Mouse (Mus musculus) adrenal gland, postnatal 10 days (tissue): Measurements from ENCODE around the gene Cep83. TPM values are rescaled to one million over a fixed set of nuclear protein-coding genes. Genes with fewer than 3 reads are reported as not detected.
A peak's percentile ranks its signal among the peaks of the same experiment; 100 is the strongest.

ENCODE experiments used
- DNase-seq: peaks from one replicate; pipeline ENCODE4 v3.0.0; 2021; ENCODE audit warnings: mixed read lengths
- total RNA-seq, 2 experiments: library from RNA; stranded (reverse); gene quantifications; 2 replicates each; pipeline ENCODE4 v1.2.3; 2021

Cep83 gene
- total RNA-seq, 2 experiments from 2014 or later: 10.9 to 13.5 TPM

- DNase-seq: no peak
These were observed 90.9 kb downstream of the Cep83 start for GRCm38 (mm10) chr10:94779319-94779718.

GRCm38 (mm10) chr10:94780618-94781262 is 92.3 kb downstream of the Cep83 start:
- DNase-seq: no peak

GRCm38 (mm10) chr10:94789205-94789604 is 100.8 kb downstream of the Cep83 start:
- DNase-seq: peak; percentile 72

- DNase-seq: no peak
These were observed 105.5 kb downstream of the Cep83 start for GRCm38 (mm10) chr10:94793914-94794313.

- DNase-seq: no peak
These were observed 106.3 kb downstream of the Cep83 start for GRCm38 (mm10) chr10:94794666-94795244.

GRCm38 (mm10) chr10:94798128-94798527 is 109.7 kb downstream of the Cep83 start:
- DNase-seq: no peak

GRCm38 (mm10) chr10:94799485-94800239 is 111.2 kb downstream of the Cep83 start:
- DNase-seq: no peak

GRCm38 (mm10) chr10:94800677-94801354 is 112.4 kb downstream of the Cep83 start:
- no peak for DNase-seq

GRCm38 (mm10) chr10:94804029-94804908 is 115.8 kb downstream of the Cep83 start:
- no peak for DNase-seq

GRCm38 (mm10) chr10:94804909-94805220 is 116.4 kb downstream of the Cep83 start:
- no peak for DNase-seq

GRCm38 (mm10) chr10:94807323-94807722 is 118.9 kb downstream of the Cep83 start:
- DNase-seq: no peak

GRCm38 (mm10) chr10:94808275-94808674 is 119.8 kb downstream of the Cep83 start:
- DNase-seq: no peak

- DNase-seq: no peak
These were observed 121.6 kb downstream of the Cep83 start for GRCm38 (mm10) chr10:94809946-94810472.

GRCm38 (mm10) chr10:94811907-94812851 is 123.7 kb downstream of the Cep83 start:
- no peak for DNase-seq

GRCm38 (mm10) chr10:94818127-94818526 is 129.7 kb downstream of the Cep83 start:
- DNase-seq: no peak

GRCm38 (mm10) chr10:94818781-94819665 is 130.6 kb downstream of the Cep83 start:
- DNase-seq: no peak

- no peak for DNase-seq
These were observed 135.7 kb downstream of the Cep83 start for GRCm38 (mm10) chr10:94823971-94824760.

- DNase-seq: no peak
These were observed 137.5 kb downstream of the Cep83 start for GRCm38 (mm10) chr10:94825951-94826350.

GRCm38 (mm10) chr10:94826436-94826835 is 138.0 kb downstream of the Cep83 start:
- DNase-seq: no peak
